Mouse (Mus musculus) embryonic fibroblast, embryonic 13.5 days (primary cell): ENCODE measurements around the gene Ptbp3. TPM values are rescaled to one million over a fixed set of nuclear protein-coding genes. Genes with fewer than 3 reads are reported as not detected.
A peak's percentile ranks its signal among the peaks of the same experiment; 100 is the strongest.

ENCODE experiments used
- H3K27ac ChIP-seq: 2 replicates; pipeline ENCODE4 v1.5.1; 2012; ENCODE audit warnings: low read length, control low read depth, inconsistent platforms; ENCODE audit not compliant: insufficient read depth
- H3K4me1 ChIP-seq: 2 replicates; pipeline ENCODE4 v1.6.1; 2011; ENCODE audit warnings: low read length; ENCODE audit not compliant: control insufficient read depth, insufficient read depth
- H3K4me3 ChIP-seq: 2 replicates; pipeline ENCODE4 v1.5.1; 2011; ENCODE audit warnings: mild to moderate bottlenecking, control low read depth, low read length; ENCODE audit not compliant: insufficient read depth
- CTCF ChIP-seq: IDR thresholded peaks from 2 replicates; pipeline ENCODE4 v1.5.1; 2011; ENCODE audit warnings: mild to moderate bottlenecking, control low read depth, low read length, moderate library complexity, borderline replicate concordance; ENCODE audit not compliant: insufficient read depth
- POLR2A ChIP-seq: IDR thresholded peaks from 2 replicates; pipeline ENCODE4 v1.6.1; 2011; ENCODE audit warnings: low read depth, mild to moderate bottlenecking, control low read depth, low read length, moderate library complexity
- polyA plus RNA-seq: library from polyadenylated mRNA; stranded (reverse); fragments of >200 nt; gene quantifications from 2 replicates; pipeline ENCODE4 v1.2.4, GENCODE M21; 2011; ENCODE audit warnings: low read depth; ENCODE audit not compliant: missing spikeins, insufficient read length

The Ptbp3 gene
- polyA plus RNA-seq, 1 experiment = 90.7 TPM

GRCm38 (mm10) chr4:59459216-59459955 lies 89.8 kb downstream of the Ptbp3 start:
- Histone ChIP-seq H3K4me1 (no peaks in the 10 kb centered on the region; the same call in 1 of the 2 replicates), H3K4me3 (no peak overlapping the region), H3K27ac (no peak overlapping the region)
- no peak for TF ChIP-seq POLR2A
- TF ChIP-seq CTCF = no peak

- TF ChIP-seq CTCF = no peak
- no peak for TF ChIP-seq POLR2A
- no peak overlapping the region for H3K27ac ChIP-seq
- H3K4me3 ChIP-seq = no peak overlapping the region
- peaks cover 10% of the 10 kb centered on the region for H3K4me1 ChIP-seq
Measured at GRCm38 (mm10) chr4:59457941-59458340, 91.2 kb downstream of the Ptbp3 start.

GRCm38 (mm10) chr4:59457091-59457490 lies 92.1 kb downstream of the Ptbp3 start:
- TF ChIP-seq CTCF (no peak), POLR2A (no peak)
- Histone ChIP-seq H3K4me3 (no peak overlapping the region), H3K27ac (no peak overlapping the region), H3K4me1 (peaks cover 12% of the 10 kb centered on the region)

GRCm38 (mm10) chr4:59455465-59455864 lies 93.7 kb downstream of the Ptbp3 start:
- Histone ChIP-seq H3K4me3 (no peak overlapping the region), H3K4me1 (peaks cover 12% of the 10 kb centered on the region), H3K27ac (no peak overlapping the region)
- no peak for TF ChIP-seq POLR2A
- TF ChIP-seq CTCF = no peak

GRCm38 (mm10) chr4:59454046-59454445 lies 95.1 kb downstream of the Ptbp3 start:
- peaks cover 12% of the 10 kb centered on the region for H3K4me1 ChIP-seq
- peak overlapping the region; percentile 69 for H3K27ac ChIP-seq
- TF ChIP-seq CTCF (no peak), POLR2A (no peak)
- no peak overlapping the region for H3K4me3 ChIP-seq

- H3K27ac ChIP-seq = peak overlapping the region; percentile 85
- peaks cover 12% of the 10 kb centered on the region for H3K4me1 ChIP-seq
- no peak for TF ChIP-seq CTCF
- no peak for TF ChIP-seq POLR2A
- no peak overlapping the region for H3K4me3 ChIP-seq
Measured at GRCm38 (mm10) chr4:59452503-59452933, 96.6 kb downstream of the Ptbp3 start.

GRCm38 (mm10) chr4:59450906-59451305 lies 98.3 kb downstream of the Ptbp3 start:
- TF ChIP-seq POLR2A (no peak), CTCF (no peak)
- Histone ChIP-seq H3K4me3 (no peak overlapping the region), H3K27ac (no peak overlapping the region), H3K4me1 (peaks cover 12% of the 10 kb centered on the region)

GRCm38 (mm10) chr4:59450234-59450854 lies 98.8 kb downstream of the Ptbp3 start:
- Histone ChIP-seq H3K4me3 (no peak overlapping the region), H3K27ac (no peak overlapping the region), H3K4me1 (peaks cover 12% of the 10 kb centered on the region)
- TF ChIP-seq CTCF = no peak
- TF ChIP-seq POLR2A = no peak

- H3K4me1 ChIP-seq = peaks cover 2% of the 10 kb centered on the region; the same call in 1 of the 2 replicates
- TF ChIP-seq CTCF (no peak), POLR2A (no peak)
- H3K27ac ChIP-seq = no peak overlapping the region
- H3K4me3 ChIP-seq = no peak overlapping the region
Measured at GRCm38 (mm10) chr4:59447296-59447695, 101.9 kb downstream of the Ptbp3 start.

GRCm38 (mm10) chr4:59445516-59445915 lies 103.6 kb downstream of the Ptbp3 start:
- no peak overlapping the region for H3K4me3 ChIP-seq
- H3K27ac ChIP-seq = no peak overlapping the region
- H3K4me1 ChIP-seq = no peaks in the 10 kb centered on the region
- TF ChIP-seq CTCF (no peak), POLR2A (no peak)
